Mouse (Mus musculus) erythroid progenitor cell, adult 5-6 weeks (primary cell): Measurements from ENCODE around the gene 2010111I01Rik. TPM values are rescaled to one million over a fixed set of nuclear protein-coding genes. Genes with fewer than 3 reads are reported as not detected.

ENCODE experiments used
- ATAC-seq: replicated peaks from 2 replicates; pipeline ENCODE4 v1.8.0; 2016; ENCODE audit warnings: moderate number of reproducible peaks, mild to moderate bottlenecking, moderate TSS enrichment, inconsistent platforms; ENCODE audit not compliant: poor library complexity, low FRiP score, severe bottlenecking
- total RNA-seq, 2 experiments: library from RNA; stranded (forward) in 1 of 2; stranded (reverse) in 1 of 2; fragments of 150-400 nt in 1 of 2; fragments of 186-747, 209-891 nt in 1 of 2; gene quantifications; 2 replicates each; pipeline versions ENCODE4 v1.2.3 to v1.2.4; 2015 to 2017; ENCODE audit warnings: low replicate concordance in 2 of 2

2010111I01Rik gene
- total RNA-seq, 2 experiments from 2014 or later = 5.9 to 28.4 TPM

DNA sequence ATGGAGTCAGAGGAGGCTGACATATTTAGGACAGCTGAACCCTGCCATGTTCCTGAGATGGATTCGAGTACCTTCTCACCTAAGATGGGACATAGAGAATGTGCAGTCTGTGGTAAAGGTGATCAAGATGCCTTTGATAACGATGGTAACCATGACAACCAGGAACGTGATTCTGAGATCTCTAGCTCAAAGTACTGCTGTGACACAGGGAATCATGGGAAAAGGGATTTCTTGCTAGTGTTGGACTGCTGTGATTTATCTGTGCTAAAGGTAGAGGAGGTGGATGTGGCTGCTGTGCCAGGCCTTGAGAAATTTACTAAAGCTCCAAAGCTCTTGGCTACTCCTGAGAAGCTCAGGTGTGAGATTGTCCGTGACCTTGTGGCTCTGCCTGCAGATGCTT, 50.7 kb downstream of the 2010111I01Rik start:
- no peak for ATAC-seq

DNA sequence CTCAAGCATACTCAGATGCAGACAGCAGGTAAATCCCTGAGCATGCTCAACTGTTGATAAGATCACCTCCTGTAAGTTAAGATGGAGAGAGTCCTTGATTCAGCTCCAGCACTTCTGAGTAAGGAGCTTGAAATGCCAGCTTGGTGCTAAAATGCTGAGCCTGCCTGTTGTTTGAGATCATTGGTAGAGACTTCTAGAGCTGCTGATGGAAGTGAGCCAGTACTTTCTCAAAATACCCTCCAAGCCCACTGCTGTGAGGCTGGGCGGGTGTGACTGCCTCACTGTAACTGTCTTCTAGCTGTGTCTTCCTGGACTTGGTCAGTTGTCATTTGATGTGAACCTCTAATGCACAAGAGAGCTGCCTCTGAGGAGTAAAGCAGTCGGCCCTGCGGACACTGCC, 51.4 kb downstream of the 2010111I01Rik start:
- ATAC-seq = no peak

DNA sequence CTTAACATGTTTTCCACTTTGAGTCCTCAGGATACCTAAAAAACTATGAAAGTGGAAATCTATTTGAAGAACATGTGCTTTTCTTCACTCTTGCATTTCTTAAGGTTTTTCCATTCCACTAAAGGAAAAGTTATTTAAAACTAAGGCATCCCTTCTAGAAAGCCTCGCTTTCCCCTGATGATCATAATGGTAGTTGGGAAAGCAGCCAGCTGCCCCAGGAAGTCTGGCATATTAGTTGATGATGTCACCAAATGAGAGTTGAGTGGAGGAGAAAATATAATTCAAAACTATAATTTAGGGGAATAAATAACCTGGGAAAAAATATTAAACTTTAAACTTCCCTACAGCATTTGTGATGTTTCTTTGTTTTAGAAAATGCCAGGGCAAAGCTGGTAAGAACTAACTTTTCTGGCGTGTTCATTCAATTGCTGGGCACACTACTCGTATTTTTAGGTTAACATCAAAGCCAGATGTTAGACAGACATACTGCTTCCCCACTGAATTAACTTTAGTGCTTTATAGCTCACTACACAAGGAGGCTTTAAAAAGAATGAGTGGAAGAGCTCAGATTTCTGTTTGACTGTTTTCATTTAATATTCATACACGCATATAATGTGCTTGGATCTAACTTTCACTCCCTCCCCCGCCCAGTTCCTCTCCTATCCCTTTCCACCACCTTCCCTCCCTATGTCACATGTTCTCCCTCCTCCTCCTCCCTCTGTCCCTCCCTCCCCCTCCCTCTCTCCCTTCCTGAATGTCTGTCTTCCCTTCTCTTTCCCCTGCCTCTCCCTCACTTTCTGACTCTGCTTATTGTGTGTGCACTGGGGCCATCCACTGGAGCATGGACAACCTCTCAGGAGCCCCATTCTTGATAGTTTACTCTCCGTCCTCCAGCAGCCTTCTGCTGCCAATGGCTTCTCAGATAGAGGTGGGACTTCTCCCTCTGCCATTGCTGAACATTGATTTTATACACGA, 58.8 kb downstream of the 2010111I01Rik start:
- no peak for ATAC-seq

DNA sequence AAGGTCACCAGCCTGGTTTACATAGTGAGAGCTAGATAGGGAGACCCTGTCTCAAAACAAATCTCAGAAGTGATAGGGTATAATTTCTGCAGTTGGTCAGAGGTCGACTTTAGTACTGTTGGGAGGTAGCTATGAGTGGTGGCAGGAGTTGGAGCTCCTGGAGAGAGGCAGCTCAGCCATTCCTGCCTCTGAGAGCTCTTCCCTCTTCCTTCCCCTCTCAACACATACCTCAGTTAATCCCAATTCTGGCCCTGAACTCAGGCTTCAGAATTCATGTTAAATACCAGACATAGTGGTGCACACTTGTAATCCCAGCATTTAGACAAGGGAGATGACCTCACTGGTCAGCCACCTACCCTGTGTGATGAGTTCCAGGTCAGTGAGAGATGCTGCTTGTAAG, 65.3 kb downstream of the 2010111I01Rik start:
- no peak for ATAC-seq

DNA sequence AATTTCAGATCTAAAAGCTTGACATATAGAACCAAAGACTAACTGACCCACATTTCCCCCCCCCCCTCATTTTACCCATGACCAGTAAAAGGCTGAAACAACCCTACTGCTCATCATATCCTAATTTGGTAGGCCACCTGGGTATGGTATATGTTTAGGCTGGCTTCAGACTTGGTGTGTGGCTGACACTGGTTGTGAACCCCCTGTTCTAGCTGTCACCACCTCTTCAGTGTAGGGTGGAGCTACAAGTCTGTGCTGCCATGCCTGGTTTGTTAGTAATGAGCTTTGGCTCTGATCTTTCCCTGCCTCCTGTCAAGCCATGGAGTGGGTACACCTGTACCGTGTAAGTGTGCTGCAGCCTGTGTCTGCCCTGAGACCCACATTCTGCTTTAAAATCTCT, 66.6 kb downstream of the 2010111I01Rik start:
- no peak for ATAC-seq

DNA sequence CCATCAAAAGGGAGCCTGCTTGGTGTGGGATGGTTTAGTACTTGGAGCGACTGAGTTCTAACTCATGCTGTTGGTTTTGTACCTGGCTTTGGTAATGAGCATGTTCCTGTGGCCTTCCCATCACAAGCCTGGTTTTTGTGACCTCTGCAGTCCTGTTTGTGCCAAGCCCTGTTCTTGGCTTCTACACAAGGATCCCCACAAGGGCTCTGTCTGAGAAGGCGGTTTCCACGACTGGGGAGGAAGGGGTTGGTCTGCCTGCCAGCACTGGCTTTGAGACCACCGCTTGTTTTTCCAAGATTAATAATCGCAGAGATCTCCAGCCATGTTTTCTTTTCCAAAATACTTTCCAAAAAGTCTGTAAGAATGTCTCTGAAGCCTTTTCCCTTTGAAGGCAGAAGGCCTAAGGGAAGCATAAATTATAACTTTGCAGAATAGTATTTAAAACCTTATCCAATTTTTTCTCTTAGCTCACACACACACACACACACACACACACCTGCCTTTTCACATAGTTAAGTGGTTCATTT, 67.7 kb downstream of the 2010111I01Rik start:
- ATAC-seq = no peak

DNA sequence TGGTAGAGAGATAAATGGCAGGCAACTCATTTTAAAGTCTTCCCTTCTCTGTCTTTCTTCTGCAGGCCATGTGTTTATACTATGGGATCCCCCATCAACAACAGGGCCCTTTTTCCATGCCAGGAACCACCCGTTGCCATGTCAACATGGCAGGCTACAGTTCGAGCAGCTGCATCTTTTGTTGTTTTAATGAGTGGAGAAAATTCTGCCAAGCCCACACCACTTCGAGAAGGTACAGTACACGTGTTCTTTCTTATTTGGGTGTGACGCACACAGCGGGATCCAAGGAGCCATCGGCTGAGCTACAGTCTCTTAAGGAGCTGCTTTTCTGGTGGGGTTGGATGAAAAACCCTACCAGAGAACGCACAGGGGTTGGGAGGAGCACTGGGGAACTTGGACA, 68.3 kb downstream of the 2010111I01Rik start:
- no peak for ATAC-seq

DNA sequence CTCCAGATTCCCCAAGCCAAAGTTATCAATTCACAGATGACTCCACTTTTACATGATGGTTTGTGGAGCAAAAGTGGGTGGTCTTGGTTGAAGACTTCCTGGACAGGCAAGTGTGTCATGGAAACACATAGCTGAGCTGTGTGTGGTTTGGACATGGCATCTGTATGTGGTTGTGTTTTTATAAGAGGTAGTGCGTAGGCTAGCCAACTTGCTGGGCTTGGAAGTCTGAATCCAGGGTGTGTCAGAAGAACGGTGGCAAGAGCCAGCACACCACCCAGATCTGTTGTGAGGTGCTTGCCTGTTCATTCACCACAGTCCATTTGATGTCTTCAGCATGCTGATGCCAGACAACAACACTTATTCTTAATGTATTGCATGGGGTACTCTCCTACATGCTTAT, 68.7 kb downstream of the 2010111I01Rik start:
- ATAC-seq = no peak

DNA sequence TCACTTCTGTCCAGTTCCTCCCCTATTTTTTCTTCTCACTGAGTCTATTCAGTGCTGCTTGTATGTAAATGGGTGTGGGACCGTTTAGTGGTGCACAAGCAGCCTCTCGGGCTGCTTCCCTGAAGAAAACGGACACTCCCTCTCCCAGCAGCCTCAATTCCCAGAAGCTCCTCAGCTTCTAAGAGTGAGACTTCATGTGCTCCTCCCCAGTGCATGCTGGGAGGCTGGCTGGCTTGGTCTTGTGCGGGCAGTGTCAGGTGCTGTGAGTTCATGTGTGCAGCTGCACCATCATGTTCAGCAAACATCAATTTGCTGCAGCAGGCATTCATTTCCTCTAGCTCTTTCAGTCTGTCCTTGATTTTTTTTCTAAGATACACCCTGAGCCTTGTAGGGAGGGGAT, 70.0 kb downstream of the 2010111I01Rik start:
- ATAC-seq = no peak

DNA sequence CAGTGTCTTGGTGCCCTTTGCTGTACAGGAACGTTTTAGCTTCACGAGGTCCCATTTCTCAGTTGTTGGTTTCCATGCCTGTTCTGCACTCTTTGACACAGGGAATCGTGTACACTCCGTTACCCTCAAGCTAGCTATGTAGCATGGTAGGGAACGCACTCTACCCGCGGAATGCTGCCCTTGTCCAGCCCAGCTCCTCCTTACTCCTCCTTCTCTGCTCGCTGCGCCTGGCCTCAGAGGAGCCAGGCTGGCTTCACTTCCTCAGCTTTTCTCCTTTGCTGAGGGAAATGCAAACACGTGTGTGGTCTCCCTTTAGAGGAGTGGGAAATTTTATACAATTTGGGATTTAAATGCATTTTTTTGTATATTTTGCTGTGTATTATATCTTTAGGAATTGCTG, 73.2 kb downstream of the 2010111I01Rik start:
- ATAC-seq = no peak

DNA sequence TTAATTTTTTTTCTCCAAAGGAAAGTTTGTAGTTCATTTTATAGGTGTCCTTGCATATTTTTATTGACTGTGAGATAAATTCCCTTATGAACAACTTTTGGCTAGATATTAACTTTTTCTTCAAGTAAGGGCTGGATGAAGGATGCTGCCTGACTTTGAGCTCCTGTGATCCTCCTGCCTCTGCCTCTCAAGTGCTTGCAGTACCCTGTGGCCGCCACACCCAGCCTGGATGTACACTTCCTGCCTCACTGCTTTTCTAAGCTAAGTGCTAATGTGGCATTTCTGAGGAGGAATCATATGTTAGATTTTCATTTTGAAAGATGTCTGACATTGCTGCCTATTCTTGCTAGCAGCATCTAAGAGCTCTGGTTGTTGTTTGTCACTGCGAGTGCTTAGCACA, 73.7 kb downstream of the 2010111I01Rik start:
- no peak for ATAC-seq

DNA sequence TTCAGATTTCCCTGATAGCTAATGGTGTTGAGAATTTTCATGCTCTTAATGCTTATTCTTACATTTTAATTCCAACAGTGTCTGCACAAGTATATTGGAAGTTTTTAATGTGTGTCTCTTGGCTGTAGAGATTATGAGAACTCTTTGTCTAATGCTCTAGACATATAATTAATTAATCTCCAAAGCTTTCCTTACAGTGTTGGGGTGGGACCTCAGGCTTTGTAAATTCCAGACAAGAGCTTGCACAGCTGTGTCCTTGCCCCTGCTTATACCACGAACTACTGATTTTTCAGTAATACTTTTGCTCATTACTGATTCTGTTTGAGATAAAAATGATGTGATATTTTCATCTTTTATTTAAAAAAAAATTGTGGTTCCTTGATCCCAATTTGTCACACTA, 74.2 kb downstream of the 2010111I01Rik start:
- ATAC-seq = no peak

DNA sequence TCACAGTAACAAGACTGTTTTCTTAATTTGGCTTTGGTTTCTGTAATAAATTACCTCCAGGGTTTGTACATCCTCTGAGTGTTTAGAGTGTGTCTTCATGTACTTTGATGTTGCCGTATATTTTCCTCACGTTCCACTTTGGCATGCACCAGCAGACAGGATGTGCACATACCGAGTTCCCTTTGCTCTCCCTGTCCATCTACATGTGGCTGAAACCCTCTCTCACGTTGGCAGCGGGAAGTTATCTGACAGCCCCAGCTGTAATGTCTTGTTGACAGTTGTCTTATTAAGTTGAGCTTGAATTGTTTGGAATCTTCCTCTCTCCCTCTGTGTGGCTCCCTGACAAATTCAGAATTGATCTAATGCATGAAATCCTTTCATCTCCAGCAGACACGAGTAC, 74.6 kb downstream of the 2010111I01Rik start:
- ATAC-seq = no peak

DNA sequence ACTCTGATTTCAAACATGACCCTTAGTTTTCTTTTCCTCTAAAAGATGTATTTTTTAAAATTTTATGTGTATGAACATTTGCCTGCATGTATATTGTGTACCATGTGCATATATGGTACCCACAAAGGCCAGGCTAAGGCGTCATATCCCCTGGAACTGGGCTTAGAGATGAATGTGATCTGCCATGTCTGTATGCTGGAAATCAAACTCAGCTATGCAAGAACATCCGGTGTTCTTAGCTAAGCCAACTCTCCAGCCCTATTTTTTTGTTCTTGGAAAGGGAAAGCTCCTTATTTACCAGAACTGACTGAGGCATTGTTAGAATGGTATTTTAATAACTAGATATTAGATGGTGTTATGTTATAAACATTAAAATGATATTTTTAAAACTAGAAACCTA, 75.2 kb downstream of the 2010111I01Rik start:
- ATAC-seq = no peak

DNA sequence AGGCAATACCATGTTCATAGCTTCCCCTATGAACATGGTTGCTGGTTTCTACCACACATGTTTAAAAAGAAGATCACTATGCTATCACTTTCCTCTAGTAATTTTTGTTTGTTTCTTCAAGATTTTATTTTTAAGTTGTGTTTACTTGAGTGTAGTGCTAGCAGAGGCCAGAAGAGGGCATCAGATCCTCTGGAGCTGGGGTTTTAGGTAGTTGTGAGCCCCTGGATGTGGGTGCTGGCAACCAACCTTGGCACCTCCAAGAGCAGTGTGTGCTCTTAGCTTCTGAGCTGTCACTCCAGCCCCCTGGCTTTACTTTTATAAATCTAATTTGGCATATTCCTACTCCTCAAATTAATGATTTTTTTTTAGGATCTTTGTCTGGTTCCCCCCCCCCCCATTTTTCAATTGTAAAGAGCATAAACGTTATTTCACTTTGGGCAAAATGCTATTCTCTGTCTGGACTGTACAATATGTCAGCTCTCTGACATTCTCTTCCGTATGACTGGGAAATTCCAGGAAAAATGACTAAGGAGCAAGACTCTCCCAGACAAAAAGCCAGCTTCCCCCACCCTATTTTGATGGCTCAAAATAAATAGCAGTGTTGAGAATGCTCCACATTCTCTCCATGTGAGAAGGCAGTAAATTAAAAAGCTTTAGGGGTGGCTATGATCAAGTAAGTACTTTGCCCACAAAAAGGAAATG, 81.0 kb downstream of the 2010111I01Rik start:
- no peak for ATAC-seq

DNA sequence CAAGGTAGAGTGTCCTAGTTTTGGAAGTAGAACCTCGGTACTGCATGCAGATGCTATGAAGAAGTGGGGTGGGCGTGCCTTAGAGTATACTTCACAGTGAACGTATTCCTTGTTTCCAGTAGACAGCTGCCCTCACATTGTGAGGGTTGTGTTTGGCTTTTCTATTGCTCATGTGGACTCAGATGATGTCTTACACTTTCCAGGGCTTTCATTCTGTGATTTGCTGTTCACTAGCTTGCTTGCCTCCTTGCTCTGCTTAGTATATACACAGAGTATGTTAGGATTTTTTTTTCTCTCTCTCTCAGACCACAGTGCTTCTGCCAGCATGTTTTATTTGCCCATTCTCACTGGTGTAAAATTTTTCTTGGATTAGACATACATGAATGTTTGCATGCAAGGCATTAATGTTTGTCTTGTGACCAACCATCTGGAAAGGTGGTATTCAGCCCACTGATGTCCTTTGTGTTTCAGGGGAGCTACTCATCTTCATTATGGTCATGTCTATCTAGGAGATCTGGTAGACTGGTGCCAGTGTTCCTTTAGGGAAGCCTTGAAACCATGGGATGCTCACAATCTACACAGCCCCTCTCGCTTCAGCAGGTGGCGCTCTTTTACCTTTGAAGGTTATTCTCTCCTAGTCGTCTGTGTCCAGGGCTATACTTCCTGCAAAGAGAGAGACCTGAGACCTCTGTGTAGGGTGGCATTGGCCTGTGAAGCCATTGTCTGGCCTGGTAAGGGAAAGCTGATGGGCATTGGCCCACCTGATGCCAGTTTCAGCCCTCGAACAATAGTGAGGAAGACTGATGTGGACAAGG, 81.7 kb downstream of the 2010111I01Rik start:
- ATAC-seq = no peak

DNA sequence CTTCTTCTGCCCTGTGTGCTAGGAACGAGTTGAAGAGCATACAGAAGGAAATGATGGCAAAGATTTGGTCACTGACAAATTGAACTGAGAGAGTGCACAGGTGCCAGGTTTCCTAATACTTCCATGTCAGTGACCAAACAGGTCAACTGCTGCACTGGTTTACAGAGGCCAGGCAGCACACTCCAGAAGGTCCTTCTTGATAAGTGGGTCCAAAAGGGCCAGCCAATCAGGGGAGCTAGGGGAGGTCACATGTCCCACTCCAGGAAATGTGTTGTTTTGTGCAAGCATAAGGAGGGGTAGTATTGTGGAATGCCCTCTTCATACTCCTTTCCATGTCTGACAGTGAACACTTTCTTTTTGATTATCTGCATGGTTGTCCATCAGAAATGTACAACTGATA, 99.0 kb downstream of the 2010111I01Rik start:
- ATAC-seq = no peak

DNA sequence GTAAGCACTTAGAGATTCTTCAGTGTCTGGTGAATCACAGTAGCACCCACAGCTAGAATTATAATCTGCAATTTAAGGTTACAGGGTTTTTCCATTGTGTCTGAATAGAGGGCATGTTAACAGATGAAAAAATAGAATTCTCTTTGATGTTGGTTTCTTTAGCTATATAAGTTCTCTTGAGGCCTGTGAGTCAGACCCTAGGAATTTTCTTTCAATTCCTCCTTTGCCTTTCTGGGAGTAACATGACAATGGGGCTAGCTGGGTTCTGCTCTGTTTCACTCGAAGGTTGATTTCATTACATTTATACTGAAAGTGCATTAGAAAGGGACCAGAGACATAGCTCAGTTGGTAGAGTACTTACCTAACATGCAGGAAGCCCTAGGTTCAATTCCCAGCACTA, 101.9 kb downstream of the 2010111I01Rik start:
- no peak for ATAC-seq

DNA sequence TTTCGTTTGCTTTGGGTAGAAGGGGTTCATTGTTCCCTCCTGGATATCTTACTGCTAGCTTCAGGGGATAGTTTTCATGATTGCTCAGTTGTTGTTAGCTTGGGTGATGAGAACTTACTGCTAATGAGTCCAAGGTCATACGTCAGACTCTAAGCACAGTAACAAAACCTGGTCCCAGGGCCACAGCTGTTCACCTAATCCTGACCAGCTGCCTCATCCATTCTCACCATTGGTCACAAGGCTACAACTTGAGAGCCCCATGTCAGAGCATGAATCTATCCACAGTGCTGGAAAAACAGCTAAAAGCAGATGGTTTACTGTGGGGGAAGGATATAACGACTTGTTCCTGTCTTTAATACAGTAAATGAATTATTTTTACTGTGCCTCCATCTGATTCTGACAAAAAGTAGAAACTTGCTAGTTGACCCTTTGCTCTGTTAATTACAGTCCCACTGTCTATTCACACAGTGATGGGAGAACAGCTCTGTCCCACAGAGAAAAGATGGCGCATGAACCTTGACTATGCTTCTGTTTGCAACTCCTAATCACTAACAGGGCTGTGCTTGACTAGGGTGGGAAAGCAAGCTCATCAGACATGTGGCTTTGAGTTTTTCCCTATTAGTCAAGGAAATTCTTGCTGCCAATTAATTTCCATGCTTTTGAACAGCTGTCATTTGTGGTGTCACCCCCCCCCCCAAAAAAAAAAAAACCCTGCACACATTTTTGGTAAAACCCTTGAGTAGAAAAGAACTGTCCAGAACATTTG, 103.9 kb downstream of the 2010111I01Rik start:
- no peak for ATAC-seq
